Mouse (Mus musculus) mouse embryonic stem cell (cell line): ENCODE data around the gene Nadk2.

ENCODE experiments used
- in situ Hi-C, 2 experiments: fragments of 300-500 bp; cut with MboI; formaldehyde crosslinking; loops; 1 replicate in 1 of 2; 3 replicates in 1 of 2; pipeline ENCODE4 v1.14.3; 2019 to 2020; ENCODE audit warnings: low sequenced_read_pairs in 2 of 2, low pct_unique_long_range_greater_than_20kb in 1 of 2, mixed read lengths in 1 of 2; ENCODE audit not compliant: unreplicated experiment in 1 of 2

The Nadk2 gene

DNA sequence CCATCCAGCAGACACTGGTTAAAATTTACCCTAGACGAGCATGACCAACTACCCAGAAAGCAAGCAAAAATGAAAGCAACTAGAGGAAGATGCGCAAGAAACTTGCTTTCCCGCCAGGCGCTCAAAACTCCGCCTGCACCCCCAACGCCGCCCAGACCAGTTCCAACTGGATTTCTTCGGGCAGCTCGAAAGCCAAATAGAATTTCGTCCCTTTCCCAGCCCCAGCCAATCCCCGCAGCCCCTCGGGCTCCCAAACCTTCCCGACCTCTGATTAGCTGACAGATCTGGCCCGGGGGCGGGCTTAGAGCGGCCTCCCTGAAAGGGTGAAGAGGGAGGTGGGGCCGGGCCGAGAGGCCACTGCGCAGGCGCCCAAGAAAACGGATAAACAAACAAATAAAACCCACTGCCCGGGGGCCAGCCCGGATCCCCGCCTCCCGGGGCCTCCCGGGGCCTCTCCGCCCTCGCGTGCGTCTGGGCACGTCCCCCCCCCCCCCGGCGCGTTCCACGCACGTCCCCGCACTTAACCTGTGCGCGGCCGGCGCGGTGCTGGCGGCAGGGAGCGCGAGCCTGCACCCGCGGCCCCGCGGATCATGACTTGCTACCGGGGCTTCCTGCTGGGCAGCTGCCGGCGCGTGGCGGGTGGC is at the start of gene Nadk2:
Gene Nadk2 (plus strand): TSS at position 349 of the 644 bp plus-strand sequence.
- in situ Hi-C loops: no loop called here

DNA sequence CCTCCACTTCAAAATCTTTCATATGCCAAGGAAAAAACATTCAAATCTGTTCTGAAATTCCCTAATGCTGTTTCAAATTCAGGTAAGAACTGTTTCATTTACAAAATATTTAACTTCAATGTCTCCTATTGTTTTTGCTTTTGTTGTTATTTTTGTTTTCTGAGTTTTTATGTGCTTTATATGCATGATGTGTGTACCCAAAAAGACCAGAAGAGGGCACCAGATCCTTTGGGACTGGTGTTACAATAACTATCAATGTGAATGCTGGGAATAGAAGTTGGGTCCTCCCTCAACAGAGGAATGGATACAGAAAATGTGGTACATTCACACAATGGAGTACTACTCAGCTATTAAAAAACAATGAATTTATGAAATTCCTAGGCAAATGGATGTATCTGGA is 15.4 kb upstream of the Nadk2 start:
- in situ Hi-C loops: no loop called here

DNA sequence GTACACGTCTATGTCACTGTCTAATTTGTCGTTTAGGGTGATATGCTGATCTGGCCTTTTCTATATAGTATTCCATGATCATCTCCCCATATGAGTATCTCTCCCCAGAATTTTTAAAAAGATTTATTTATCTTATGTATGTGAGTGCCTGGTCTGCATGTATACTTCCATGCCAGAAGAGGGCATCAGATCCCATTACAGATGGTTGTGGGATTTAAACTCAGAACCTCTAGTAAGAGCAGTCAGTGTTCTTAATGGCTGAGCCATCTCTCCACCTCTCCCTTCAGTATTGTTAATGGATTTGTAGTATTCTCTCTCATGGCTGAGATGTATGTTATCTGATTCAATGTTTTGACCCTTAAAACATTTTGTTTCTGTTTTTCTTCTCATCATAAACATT is 11.2 kb upstream of the Nadk2 start:
- in situ Hi-C loops: no loop called here

DNA sequence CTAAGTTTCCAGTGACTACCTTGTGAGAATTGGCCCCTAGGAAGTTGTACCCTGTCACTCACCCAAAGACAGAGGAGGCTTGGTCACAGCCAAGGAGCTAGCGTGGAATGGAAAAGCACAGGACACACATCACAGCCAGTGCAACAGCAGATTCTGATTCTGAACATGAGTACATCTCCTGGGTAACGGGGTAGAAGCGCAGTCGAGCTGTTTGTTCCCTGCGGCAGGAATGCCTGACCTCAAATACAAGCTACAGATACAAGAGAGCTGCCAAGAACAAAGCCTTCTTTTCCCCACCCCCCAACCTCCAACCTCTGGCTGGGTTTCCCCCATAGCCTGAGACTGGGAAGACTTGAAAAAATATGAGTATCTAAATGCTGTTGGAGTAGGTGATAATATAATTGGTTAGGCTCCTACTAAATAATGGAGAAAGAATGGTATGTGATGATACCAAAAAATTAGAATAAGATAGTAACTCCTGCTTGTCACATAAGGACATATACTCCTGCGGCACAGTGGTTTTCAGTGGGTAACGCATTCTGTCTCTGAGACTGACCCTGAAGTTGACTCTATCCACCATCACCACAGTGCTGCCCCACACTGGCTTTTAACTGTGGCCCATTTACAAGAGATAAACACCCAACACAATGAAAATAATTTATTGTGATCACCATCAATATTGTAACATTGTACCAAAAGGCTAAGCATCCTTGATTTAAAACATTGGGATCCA is 9.7 kb upstream of the Nadk2 start:
- in situ Hi-C loops: no loop called here

DNA sequence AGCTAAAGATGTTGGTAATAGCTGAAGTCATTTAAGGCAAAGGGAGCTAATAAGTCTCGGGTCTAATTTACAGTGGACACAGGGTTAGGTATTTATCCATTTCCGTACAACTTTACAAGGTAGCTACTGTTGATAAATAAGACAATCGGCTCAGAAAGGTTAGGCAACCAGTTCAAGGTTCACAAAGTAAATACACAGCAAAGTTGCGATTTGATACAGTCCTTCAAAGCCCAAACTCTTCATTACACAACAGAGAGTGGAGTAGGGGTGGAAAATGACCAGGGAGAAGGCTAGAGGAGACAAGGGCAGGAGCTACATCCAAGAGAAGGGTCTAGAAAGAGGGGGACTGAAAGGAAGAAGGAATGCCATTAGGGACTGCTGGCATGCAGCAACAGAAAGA is 2.2 kb upstream of the Nadk2 start:
- in situ Hi-C loops: no loop called here

DNA sequence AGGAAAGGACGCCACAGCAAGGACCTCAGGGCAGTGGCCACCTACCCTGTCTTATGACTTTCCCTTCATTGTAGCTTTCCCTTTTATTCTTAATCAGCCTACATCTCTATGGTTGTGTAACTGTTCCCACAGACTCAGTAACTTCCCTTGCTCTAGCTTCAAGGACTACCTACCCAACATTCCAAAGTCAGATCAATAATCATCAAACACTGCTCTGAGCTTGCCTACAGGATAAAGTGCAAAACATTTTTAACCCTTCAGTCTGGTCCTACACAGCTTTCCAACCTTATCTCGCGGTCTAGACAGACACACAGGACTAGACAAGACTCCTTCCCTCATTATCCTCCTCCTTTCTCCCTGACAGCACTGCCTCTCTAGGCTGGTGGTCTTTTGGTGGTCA is 707 bp upstream of the Nadk2 start:
- in situ Hi-C loops: no loop called here

DNA sequence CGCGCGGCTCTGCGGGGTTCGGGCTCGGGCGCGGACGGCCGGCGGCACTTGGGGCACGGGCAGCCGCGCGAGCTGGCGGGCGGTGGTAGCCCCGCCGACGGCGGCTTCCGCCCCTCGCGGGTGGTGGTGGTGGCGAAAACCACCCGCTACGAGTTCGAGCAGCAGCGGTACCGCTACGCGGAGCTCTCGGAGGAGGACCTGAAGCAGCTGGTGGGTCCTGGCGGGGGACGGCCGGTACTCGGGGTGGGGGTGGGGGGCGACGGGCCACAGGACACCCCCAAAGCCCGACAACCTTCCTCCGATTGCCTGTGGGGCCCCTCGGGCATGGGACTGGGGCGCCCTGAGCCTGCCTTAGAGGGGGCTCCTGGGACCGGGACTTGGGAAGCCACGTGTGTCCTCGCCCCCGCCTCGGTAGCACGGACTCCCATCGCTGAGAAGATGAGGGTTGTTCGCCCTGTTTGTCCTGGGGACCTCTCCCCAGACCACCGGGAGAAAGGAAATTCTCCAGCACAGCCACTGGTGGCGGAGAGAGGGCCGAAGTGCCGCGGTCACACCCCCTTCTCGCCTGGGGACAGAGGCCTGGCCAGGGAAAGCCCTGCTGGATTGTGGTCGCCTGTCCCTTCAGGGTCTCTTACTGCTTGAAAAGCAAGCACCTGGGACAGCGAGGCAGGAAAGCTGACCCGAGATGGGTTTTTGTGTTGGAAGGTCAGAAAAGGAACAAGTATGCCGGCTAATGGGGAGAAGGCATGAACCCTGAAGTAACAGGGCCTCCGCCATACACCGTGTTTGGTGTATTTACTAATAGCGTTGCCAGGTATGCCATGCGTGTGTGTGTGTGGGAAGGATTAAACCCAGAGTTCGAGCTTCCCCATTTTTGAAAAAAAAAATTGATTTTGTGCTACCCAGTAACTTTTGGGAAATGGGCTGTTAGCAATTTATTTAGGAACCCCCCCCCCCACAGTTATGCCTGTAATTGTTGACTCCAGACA is 790 bp downstream of the Nadk2 start:
- in situ Hi-C loops: no loop called here

DNA sequence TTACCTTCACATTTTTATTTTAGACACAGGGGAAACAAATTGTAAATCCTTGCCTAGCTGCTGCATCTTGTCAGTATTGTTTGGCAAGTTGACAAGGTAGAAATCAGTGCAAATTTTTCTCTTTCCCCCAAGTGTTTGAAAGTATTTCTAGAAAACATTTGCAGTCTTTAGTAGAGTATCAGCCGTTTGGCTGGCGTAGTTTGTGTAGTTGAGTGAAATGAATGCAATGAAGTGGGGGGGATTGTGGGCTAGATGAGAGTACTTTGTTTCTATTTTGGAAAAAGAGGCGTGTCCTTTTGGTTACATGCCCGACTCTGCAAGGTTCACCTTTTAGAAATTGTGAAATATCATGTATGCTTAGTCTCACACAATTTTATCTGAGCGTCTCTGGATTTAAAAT is 1.6 kb downstream of the Nadk2 start:
- in situ Hi-C loops: no loop called here

DNA sequence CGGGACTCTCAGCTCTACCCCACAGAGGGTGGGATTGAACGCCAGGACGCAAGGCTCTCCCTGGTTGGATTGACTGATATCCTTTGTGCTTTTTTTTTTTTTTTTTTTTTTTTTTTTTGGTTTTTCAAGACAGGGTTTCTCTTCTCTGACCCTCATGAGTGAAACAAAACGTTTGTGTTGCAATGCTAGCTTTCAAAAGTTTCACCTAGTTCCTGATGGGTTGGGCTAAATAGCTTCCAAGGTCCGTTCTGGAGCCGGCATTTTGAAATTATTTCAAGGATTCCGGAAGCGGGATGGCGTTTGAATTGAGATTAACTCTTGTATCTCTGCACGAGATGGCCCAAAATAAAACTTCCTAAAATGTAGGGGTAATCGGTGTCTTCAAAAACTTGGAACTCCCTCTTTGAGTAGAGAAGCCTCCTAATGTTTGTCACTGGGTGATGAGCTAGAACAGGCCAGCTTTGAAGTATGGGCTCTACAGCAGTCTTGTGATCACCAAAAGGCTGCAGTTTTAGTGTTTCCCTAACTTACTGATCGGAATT is 2.1 kb downstream of the Nadk2 start:
- in situ Hi-C loops: no loop called here

DNA sequence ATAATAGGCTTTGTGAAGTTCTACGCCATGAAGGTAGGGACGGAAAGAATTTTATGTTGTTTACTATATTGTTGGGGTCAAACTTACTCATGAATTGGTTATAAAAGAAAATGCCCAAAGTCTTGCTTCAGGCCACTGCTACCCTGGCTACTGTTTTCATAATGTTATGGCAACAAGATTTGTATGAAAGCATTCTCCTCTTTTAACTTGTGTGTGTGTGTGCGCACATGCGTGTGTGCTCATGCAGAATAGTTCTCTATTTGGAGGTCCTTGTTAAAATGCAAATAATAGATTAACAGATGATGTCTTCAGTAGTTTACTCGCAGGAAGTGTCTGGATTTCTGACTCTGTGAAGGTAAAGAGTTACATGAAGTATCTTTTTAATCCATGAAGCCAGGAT is 2.6 kb downstream of the Nadk2 start:
- in situ Hi-C loops: no loop called here

DNA sequence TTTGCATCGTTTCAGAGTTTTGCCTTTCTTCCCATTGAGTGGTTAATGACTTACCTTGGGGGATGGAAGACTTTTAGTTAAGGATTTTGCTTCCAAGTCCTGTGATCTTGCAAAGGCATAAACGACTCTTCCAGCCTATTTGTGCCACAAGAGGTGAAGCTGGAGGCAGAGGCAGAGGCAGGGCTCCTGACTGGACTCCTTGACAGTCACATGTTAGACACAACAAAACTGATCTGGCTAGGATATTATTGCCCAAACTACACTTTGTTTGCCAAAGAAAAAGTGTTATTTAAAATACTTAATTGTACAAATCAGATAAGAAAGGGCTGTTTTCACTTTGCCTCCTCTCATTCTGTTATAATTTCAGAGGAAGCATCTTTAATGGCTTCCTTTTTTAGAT is 3.1 kb downstream of the Nadk2 start:
- in situ Hi-C loops: no loop called here

DNA sequence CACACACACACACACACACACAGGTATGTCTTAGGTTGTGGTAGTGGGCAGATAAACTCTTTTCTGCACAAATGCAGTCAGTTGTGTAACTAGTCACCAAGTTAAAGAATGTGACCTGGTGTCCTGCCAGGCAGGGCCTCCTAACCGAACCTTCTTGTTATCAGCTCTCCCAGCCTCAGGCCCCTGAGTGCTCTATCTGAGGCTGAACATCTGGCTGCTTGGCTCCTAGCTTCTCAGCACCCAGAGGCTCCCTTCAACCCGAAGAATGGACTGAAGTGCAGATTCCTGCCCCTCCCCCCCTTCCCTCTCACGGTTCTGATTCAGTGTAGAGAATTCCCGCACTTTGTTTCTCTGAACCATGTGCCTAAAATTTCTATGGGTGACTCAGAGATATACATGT is 3.6 kb downstream of the Nadk2 start:
- in situ Hi-C loops: no loop called here

DNA sequence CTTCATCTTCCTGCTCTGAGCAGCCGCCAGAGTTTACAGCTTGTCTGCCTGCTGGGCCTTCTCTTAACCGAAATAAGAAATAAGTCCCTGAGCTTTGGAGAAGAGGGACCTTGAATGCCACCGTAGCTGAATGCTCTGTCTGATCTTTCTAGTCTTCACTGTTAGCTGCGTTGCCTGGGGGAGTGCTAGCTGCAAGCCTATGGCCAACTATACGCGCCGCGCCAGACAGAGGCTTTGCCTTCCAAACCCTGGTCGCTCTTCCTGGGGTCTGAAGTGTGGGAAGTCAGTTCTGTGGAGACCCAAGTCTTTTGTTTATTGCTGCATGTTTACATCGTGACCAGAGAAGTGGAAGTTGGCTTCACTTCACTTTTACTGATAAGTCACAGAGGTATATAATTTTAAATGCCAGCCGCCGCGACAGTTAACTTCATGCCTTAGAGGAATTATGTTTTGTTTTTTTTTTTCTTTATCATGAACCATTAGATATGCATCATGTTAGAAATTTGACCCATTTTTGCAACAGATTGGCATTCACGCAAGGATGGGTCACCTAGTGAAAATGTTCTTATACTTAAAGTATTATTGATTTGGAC is 4.6 kb downstream of the Nadk2 start:
- in situ Hi-C loops: no loop called here

DNA sequence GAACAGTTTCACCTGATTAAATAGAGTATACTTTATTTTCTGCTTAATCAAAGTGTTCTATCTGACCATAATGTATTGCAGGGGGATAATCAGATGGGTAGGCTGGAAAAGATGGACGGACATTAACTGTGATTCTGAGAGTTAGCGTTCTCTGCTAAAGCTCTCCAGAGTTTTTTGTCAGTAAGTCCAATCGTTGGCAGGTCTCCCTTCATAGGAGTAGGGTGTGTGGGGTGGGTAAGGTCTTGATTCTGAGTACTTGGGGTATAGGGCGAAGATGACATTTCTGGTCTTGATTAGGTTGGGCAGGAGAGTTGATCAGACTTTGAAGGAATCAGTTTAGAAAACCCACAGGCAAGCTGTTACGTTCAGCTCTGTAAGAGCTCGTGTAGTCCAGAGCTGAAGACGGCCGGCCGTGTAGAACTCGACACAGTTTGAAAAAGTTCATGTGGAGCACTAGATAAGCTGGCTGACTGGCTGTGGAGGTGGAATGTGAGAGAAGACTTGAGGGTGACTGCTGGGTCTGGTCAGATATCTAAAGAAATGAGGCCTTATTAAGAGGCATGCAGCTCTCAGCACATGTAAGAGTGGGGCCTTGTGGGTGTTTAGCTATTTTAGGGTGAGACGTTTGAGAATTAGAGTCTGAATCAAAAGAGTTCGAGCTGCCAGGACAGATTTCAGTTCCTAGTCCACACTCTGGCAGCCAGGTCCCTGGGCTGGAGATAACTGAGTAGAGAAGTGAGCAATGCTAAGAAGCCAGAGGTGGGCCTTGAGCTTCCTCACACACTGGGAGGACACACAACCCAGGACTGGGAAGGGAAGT is 7.6 kb downstream of the Nadk2 start:
- in situ Hi-C loops: no loop called here

DNA sequence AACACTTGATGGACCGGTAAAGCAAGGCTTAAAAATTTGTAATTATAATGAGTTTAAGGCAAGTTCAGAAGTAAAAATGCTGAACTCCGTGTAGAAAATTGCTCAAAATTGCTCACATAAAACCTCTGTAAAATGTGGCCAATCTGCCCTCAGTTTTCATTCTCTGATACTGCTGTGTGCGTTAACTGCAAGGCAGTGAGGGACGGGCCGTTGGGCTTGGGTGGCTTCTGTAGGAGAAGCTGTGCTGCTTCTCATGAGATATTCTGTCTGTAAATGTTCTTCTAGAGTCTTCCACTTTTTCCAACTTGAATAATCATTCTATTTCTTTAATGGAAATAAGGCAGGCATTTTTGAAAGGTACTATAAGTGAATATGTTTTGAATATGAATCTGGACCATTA is 8.6 kb downstream of the Nadk2 start:
- in situ Hi-C loops: no loop called here

DNA sequence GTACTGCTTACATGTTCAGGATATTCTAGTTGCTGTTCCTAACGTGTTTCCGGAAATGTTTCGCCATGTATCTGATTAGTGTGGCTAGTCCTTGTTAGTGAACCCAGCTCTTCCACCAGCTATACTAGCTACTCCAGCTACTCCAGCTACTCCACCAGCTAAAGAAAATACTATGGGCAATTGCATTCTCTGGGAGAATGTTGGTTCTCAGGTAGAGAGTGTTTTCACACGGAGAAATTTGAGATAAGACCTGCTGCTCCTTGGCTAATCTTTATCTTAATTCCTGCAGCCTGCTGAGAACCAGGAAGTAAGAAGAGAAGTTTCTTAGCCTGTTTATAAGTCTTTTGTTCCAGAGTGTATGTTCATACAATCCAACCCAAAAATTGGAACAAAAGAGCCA is 9.1 kb downstream of the Nadk2 start:
- in situ Hi-C loops: no loop called here

DNA sequence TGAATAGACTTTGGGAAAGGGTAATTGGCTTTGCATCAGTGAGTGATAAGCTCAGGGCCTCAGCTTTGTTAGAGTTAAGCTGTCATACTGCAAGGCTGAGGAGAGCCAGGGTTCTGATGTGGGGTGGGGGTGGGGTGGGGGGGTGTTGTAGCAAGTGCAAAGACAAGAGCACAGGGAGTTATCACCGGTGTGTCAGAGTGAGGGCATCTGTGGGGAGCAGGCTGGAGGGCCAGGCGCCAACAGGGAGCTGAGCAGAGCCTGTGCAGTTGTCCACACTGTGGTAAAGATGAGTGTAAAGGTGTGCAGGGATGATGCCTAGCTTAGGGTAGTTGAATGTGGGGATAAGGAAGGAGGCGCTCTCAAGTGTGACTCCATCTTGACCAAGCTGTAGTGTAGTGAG is 10.2 kb downstream of the Nadk2 start:
- in situ Hi-C loops: no loop called here

DNA sequence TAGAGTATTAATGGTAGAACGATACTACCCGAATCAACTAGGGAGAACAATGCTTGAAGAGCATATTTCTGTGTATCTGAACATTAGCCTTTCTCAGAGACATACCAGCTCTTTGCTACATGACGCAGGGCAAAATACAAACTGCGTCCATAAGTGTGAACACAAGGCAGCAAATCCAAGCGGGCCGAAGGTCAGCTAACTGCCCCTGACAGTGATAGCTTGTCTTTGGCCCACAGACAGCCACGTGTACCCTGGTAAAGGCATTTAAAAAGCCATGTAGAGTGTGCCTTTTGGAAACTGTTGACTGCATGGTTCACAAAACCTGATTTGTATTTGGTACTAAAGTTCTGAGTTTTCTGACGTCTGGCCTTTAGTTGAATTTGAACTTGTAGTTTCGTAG is 11.7 kb downstream of the Nadk2 start:
- in situ Hi-C loops: no loop called here
